Mouse (Mus musculus): ENCODE results near the gene Gxylt1.

DNA sequence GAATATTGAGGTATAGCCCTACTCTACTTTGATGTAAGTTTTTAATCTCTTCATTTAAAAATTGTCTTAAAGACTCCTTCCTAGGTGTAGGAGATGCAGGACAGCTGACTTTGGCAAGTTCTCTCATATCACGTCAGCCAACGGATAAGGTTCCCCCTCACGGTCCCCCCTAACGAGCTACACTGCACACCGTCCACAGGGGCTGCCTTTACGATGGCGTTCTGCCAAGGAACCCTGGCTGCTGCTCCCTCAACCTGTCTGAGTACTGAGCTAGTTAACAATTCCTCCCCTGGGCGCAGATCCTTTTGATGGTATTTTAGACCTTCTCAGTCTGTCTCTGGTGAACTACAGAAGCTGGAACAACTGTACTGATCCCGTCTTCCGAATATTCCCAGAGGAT lies 31.8 kb downstream of the Gxylt1 start:
- TF ChIP-seq CTCF (IDR thresholded peaks at IDR 0.05; ENCODE audit: low read depth, low read length) (no peak), EP300 (IDR thresholded peaks at IDR 0.05; ENCODE audit: insufficient read depth, low read depth, low read length) (no peak)

Measured in ES-Bruce4 (cell line).